Comparison of ENCODE assay signal across 5 mouse cellular contexts in the genomic region with DNA sequence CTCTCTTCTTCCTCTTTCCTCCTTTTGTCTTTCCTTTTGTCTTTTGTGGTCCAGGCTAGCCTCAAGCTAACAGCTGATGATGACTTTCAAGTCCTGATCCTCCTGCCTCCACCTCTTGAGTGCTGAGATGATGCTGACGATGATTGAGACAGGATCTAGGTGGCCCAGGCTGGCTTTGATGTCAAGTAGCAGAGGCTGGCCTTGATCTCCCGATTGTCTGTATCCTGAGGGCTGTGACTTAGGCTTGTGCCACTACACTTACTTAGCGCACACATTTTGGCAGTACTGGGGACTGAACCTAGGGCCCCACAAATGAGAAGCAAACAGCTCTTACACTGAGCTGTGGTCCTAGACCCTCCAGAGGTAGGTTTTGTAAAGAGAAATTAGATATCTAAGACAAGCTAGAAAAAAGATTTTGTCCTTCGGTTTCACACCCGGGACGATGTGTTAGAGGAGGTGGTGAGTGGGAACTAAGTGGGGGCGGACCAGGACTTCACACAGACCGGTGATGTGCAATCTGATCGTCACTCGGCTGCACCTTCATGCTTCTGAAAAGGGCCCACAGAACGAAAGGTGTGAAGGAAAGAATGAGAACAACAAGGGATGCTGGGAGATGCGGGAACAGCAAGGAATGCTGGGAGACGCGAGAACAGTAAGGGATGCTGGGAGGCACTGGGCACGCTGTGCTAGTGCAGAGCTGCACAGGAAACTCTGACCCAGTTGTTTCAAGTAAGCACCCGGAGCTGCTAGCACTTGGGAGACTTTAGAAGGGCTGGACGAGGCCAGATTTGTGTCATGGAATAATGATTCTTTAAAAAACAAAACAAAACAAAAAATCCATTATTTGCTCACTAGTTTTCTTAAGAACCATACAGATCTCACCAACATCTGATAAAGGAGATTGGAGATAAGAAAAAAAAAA.
"Had no signal": no experiment of that assay in that cellular context is flagged by ENCODE, and none has a peak within 500 bp of the region (broad histone marks: within the 10 kb centered on the region; RNA-seq: fewer than 3 reads in every experiment).

No protein-coding gene starts in this region.

- DNase-seq: kidney, postnatal 14 days; left cerebral cortex, postnatal 4 days; lung, adult 18-20 months; thymus, postnatal 4 days had no signal

- ATAC-seq: midbrain, embryonic 13.5 days had no signal
